Mouse (Mus musculus): ENCODE measurements at regions not wholly inside any gene's neighbourhood (a gene's known extent, or its start where the extent isn't known, plus 50 kb on each side); places are given as distances from the start of the nearest gene placed in this dataset.

- DNase-seq (ENCODE audit: low read depth, low spot score): peak; percentile 39
Measured at GRCm38 (mm10) chr2:30525295-30525694, 51.3 kb upstream of the Ier5l start.

- no peak for DNase-seq (ENCODE audit: low read depth, low spot score)
Measured at GRCm38 (mm10) chr2:30525831-30526230, 51.8 kb upstream of the Ier5l start.

- DNase-seq (ENCODE audit: low read depth, low spot score): peak; percentile 42
Measured at GRCm38 (mm10) chr2:30527495-30527894, 53.5 kb upstream of the Ier5l start.

GRCm38 (mm10) chr2:30532948-30533347, 58.9 kb upstream of the Ier5l start:
- DNase-seq (ENCODE audit: low read depth, low spot score): no peak

GRCm38 (mm10) chr2:30533367-30533766, 59.3 kb upstream of the Ier5l start:
- no peak for DNase-seq (ENCODE audit: low read depth, low spot score)

GRCm38 (mm10) chr2:30534485-30534884, 60.4 kb upstream of the Cstad start:
- DNase-seq (ENCODE audit: low read depth, low spot score): peak; percentile 38

GRCm38 (mm10) chr2:30539305-30539704, 55.5 kb upstream of the Cstad start:
- no peak for DNase-seq (ENCODE audit: low read depth, low spot score)

- DNase-seq (ENCODE audit: low read depth, low spot score): no peak
Measured at GRCm38 (mm10) chr2:30541541-30541940, 53.3 kb upstream of the Cstad start.

- DNase-seq (ENCODE audit: low read depth, low spot score): peak; percentile 89
Measured at GRCm38 (mm10) chr2:30544782-30545435, 49.9 kb upstream of the Cstad start.
